Mouse (Mus musculus) myocyte (in vitro differentiated cells): ENCODE measurements at regions not wholly inside any gene's neighbourhood (a gene's known extent, or its start where the extent isn't known, plus 50 kb on each side); places are given as distances from the start of the nearest gene placed in this dataset.

Experiments
- CEBPB ChIP-seq: IDR thresholded peaks from 2 replicates; pipeline ENCODE4 v1.6.1; 2011; ENCODE audit warnings: mild to moderate bottlenecking, moderate library complexity; ENCODE audit not compliant: poor library complexity, insufficient read depth, severe bottlenecking
- E2F4 ChIP-seq: IDR thresholded peaks from one replicate; pipeline ENCODE4 v1.6.1; 2011; ENCODE audit warnings: mild to moderate bottlenecking, control low read depth, moderate library complexity; ENCODE audit not compliant: insufficient read depth
- MYOD1 ChIP-seq, 3 experiments: IDR thresholded peaks; one replicate each; pipeline ENCODE4 v1.6.1; 2011; ENCODE audit warnings: control low read depth in 2 of 3, low read depth in 2 of 3, mild to moderate bottlenecking in 2 of 3, moderate library complexity in 1 of 3; ENCODE audit not compliant: insufficient read length in 2 of 3, control insufficient read depth in 1 of 3
- MYOG ChIP-seq, 3 experiments: IDR thresholded peaks; one replicate each; pipeline ENCODE4 v1.6.1; 2011; ENCODE audit warnings: control low read depth in 2 of 3, low read depth in 2 of 3, mild to moderate bottlenecking in 2 of 3; ENCODE audit not compliant: insufficient read length in 2 of 3, control insufficient read depth in 1 of 3, insufficient read depth in 1 of 3
- POLR2A ChIP-seq: IDR thresholded peaks from one replicate; pipeline ENCODE4 v1.6.1; 2011; ENCODE audit warnings: low read depth, mild to moderate bottlenecking, control low read depth, moderate library complexity; ENCODE audit not compliant: insufficient read length
- POLR2AphosphoS2 ChIP-seq: IDR thresholded peaks from one replicate; pipeline ENCODE4 v1.6.1; 2011; ENCODE audit warnings: low read depth, control low read depth; ENCODE audit not compliant: insufficient read length
- TCF12 ChIP-seq: IDR thresholded peaks from one replicate; pipeline ENCODE4 v1.6.1; 2011; ENCODE audit warnings: mild to moderate bottlenecking, control low read depth; ENCODE audit not compliant: poor library complexity, insufficient read depth, severe bottlenecking

DNA sequence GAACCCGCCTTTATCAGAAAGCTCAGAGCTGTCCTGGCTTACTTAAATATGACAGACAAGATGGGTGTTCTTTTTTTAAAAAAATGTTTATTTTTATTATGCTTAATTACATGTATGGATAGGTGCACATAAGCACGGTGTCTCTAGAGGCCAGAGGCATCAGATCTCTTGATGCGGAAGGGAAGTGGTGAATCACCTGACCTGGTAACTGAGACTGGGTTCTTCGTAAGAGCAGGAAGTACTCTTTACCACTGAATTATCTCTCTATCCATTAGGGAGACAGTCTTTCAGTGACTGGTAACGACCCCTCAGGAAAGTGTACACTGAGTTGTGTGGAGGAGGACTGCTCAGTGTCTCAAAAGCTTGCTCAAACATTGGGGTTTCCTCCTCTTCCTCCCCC, 58.4 kb upstream of the Irf2bp2 start:
- TF ChIP-seq POLR2A (no peak), MYOG (IDR thresholded peaks at IDR 0.05; ENCODE audit: control insufficient read depth in 1 of 3, insufficient read depth in 1 of 3, insufficient read length in 2 of 3, low read depth in 2 of 3) (no peak), E2F4 (no peak), CEBPB (no peak), POLR2AphosphoS2 (no peak), MYOD1 (IDR thresholded peaks at IDR 0.05; ENCODE audit: control insufficient read depth in 1 of 3, insufficient read length in 2 of 3, low read depth in 2 of 3) (no peak), TCF12 (no peak)
